Mouse (Mus musculus) intestine, embryonic 16.5 days (tissue): ENCODE data around the gene Med29. TPM values are rescaled to one million over a fixed set of nuclear protein-coding genes. Genes with fewer than 3 reads are reported as not detected.

Experiments used
- ATAC-seq: fragments of 200-750 bp; cut with Nextera tagmentation; 2 replicates; pipeline ENCODE4 v1.8.0; 2017; ENCODE audit warnings: moderate TSS enrichment, moderate library complexity
- H3K27ac ChIP-seq: fragments of 300-500 bp; sonication (generic); 2 replicates; pipeline ENCODE4 v1.5.1; 2014; ENCODE audit warnings: mild to moderate bottlenecking, low read length
- H3K27me3 ChIP-seq: fragments of 300-500 bp; sonication (generic); replicated peaks from 2 replicates; pipeline ENCODE4 v1.6.1; 2014; ENCODE audit warnings: low read length, control low read depth, mixed read lengths; ENCODE audit not compliant: control insufficient read depth, insufficient read depth
- H3K36me3 ChIP-seq: fragments of 300-500 bp; sonication (generic); 2 replicates; pipeline ENCODE4 v1.6.1; 2014; ENCODE audit warnings: low read length, control low read depth; ENCODE audit not compliant: control insufficient read depth, insufficient read depth
- H3K4me1 ChIP-seq: fragments of 300-500 bp; sonication (generic); 2 replicates; pipeline ENCODE4 v1.6.1; 2014; ENCODE audit warnings: low read length, control low read depth, mixed read lengths; ENCODE audit not compliant: control insufficient read depth, insufficient read depth
- H3K4me2 ChIP-seq: fragments of 300-500 bp; sonication (generic); 2 replicates; pipeline ENCODE4 v1.6.1; 2014; ENCODE audit warnings: low read depth, low read length, control low read depth
- H3K4me3 ChIP-seq: fragments of 300-500 bp; sonication (generic); 2 replicates; pipeline ENCODE4 v1.5.1; 2014; ENCODE audit warnings: mild to moderate bottlenecking, low read length
- H3K9ac ChIP-seq: fragments of 300-500 bp; sonication (generic); 2 replicates; pipeline ENCODE4 v1.6.1; 2014; ENCODE audit warnings: low read depth, low read length
- H3K9me3 ChIP-seq: fragments of 300-500 bp; sonication (generic); 2 replicates; pipeline ENCODE4 v1.6.1; 2016; ENCODE audit warnings: low read length, control low read depth; ENCODE audit not compliant: control insufficient read depth
- WGBS: fragments of 180-500 bp; shearing (Covaris S2); extraction: QIAGEN DNeasy Blood & Tissue Kit; methylation state at CpG from one replicate; pipeline ENCODE4 v1.1.7; 2014; 5-methylcytosine and 5-hydroxymethylcytosine counted together
- polyA plus RNA-seq: library from polyadenylated mRNA; unstranded; fragments of >200 nt; fragmentation: Nextera tagmentation; extraction: Ambion mirVana; gene quantifications from 2 replicates; pipeline ENCODE4 v1.2.1, GENCODE M21; 2015

Med29 gene
- polyA plus RNA-seq, 1 experiment from 2014 or later = 53.9 TPM

DNA sequence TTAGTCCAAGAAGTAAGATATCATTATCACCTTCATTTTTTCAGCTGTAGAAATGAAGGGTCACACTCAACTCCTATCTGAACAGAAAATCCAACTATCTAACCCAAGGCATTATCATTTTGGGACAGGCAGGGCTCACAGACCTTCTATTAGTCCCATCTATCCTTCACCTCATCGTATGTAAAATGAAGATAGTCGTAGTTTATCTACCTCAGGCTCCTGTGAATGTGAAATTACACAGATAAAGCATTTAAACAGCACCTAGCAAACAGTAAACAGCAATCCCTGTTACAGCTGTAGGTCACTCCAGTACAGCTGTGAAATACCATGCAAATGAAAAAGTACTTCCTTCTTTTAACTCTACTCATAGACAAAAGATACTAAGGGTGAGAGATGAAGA, 39.7 kb upstream of the Med29 start:
- no peak for ATAC-seq
- Histone ChIP-seq H3K4me3 (no peak overlapping the region), H3K9ac (no peak overlapping the region), H3K27ac (no peak overlapping the region), H3K4me1 (peaks cover 17% of the 10 kb centered on the region), H3K36me3 (peaks cover 4% of the 10 kb centered on the region; the same call in 1 of the 2 replicates), H3K4me2 (no peak overlapping the region), H3K27me3 (no peaks in the 10 kb centered on the region), H3K9me3 (no peaks in the 10 kb centered on the region)
- 87% methylated on average over 2 of the region's 2 CpGs for WGBS

GRCm38 (mm10) chr7:28430512-28430911, 38.0 kb upstream of the Med29 start:
- H3K9me3 ChIP-seq = no peaks in the 10 kb centered on the region
- no peaks in the 10 kb centered on the region for H3K27me3 ChIP-seq
- no peak for ATAC-seq
- no peak overlapping the region for H3K4me3 ChIP-seq
- no peak overlapping the region for H3K9ac ChIP-seq
- no peak overlapping the region for H3K27ac ChIP-seq
- peaks cover 17% of the 10 kb centered on the region for H3K4me1 ChIP-seq
- H3K4me2 ChIP-seq = no peak overlapping the region
- peaks cover 4% of the 10 kb centered on the region; the same call in 1 of the 2 replicates for H3K36me3 ChIP-seq
- WGBS = 69% methylated on average over 1 of the region's 1 CpGs

DNA sequence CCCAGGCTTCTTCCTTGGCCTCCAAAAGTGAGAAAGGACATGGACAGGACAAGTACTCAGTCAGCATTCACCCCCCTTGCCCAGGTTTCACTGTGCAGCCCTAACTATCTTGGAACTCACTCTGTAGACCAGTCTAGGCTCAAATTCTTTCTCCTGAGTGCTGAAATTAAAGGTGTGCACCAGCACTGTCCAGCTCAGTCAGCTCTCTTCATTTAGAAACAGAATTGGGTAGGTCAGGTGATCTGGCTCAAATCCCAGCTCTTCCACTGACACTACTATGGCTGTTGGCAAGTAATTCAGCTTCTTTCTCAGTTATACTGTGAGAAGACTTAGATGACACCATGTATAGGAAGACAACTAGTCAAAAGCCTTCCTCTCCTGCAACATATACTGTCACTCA, 35.2 kb upstream of the Med29 start:
- peaks cover 13% of the 10 kb centered on the region for H3K36me3 ChIP-seq
- H3K4me3 ChIP-seq = no peak overlapping the region
- H3K9me3 ChIP-seq = no peaks in the 10 kb centered on the region
- no peak overlapping the region for H3K27ac ChIP-seq
- no peak for ATAC-seq
- H3K27me3 ChIP-seq = no peaks in the 10 kb centered on the region
- H3K4me1 ChIP-seq = no peaks in the 10 kb centered on the region
- no peak overlapping the region for H3K9ac ChIP-seq
- H3K4me2 ChIP-seq = no peak overlapping the region

DNA sequence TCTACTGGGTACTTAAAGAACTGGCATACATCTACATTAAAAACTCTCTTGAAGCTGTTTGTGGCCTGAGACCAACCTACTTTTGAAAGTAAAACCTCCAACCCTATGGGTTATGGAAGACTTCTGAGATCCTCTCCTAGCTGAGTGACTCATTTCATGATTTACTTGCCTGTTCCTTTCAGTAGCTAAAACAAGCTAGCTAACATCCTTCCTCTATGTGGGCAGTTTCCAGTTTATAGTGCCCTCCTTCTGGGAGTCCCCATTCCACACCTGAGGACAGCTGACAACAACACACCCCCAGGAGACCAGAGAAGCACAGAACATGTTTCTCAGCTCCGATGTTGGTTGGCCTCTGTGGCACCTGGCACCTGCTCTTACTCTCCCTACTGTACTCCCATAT, 30.5 kb upstream of the Med29 start:
- H3K27me3 ChIP-seq = no peaks in the 10 kb centered on the region
- no peak for ATAC-seq
- WGBS = 97% methylated on average over 1 of the region's 1 CpGs

GRCm38 (mm10) chr7:28419416-28419815, 26.9 kb upstream of the Med29 start:
- Histone ChIP-seq H3K4me2 (no peak overlapping the region), H3K9me3 (no peaks in the 10 kb centered on the region), H3K36me3 (peaks cover 16% of the 10 kb centered on the region), H3K4me3 (no peak overlapping the region), H3K9ac (no peak overlapping the region), H3K4me1 (peaks cover 7% of the 10 kb centered on the region; the same call in 1 of the 2 replicates), H3K27me3 (no peaks in the 10 kb centered on the region), H3K27ac (no peak overlapping the region)
- WGBS = 88% methylated on average over 2 of the region's 2 CpGs
- no peak for ATAC-seq

More for the DNA sequence above, 30.5 kb upstream of the Med29 start:
- Histone ChIP-seq H3K9ac (no peak overlapping the region), H3K9me3 (no peaks in the 10 kb centered on the region), H3K4me1 (peaks cover 7% of the 10 kb centered on the region; the same call in 1 of the 2 replicates), H3K36me3 (peaks cover 12% of the 10 kb centered on the region), H3K27ac (no peak overlapping the region), H3K4me3 (no peak overlapping the region), H3K4me2 (no peak overlapping the region)

DNA sequence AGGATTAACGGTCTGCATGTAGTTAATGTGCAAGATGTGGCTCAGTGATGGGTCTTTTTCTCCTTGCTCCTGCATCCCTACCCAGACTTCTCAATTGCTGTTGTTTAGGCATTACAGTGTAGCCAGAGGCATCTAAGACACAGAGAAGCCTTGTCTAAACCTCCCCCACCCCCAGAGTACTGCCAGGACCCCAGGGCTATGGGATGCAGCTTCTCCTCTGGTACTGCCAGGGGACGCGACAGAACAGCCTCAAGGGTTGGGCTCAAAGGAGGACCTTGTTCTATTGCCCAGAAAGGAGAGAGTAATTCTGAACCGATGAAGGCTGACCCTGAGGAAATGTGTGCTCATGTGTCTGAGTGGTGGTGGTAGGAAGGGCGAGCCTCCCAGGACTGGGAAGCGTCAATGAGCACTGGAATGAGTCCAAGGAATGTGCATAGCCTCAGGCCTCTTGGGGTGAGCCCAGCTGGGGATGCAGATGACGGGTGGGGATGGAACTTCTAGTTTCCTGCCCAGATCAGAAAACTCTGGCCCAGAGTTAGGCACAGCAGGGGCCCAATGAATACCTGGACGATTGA, 25.7 kb upstream of the Med29 start:
- peak; percentile 71 for ATAC-seq
- 58% methylated on average over 8 of the region's 8 CpGs for WGBS

GRCm38 (mm10) chr7:28417368-28417767, 24.9 kb upstream of the Med29 start:
- Histone ChIP-seq H3K4me1 (peaks cover 7% of the 10 kb centered on the region; the same call in 1 of the 2 replicates), H3K9me3 (no peaks in the 10 kb centered on the region), H3K4me3 (no peak overlapping the region), H3K27me3 (no peaks in the 10 kb centered on the region), H3K36me3 (peaks cover 16% of the 10 kb centered on the region), H3K27ac (no peak overlapping the region), H3K4me2 (no peak overlapping the region), H3K9ac (no peak overlapping the region)
- no peak for ATAC-seq

More for the DNA sequence above, 25.7 kb upstream of the Med29 start:
- no peaks in the 10 kb centered on the region for H3K9me3 ChIP-seq
- H3K9ac ChIP-seq = no peak overlapping the region
- no peak overlapping the region for H3K4me3 ChIP-seq
- peak overlapping the region; percentile 31; the same call in 1 of the 2 replicates for H3K27ac ChIP-seq
- H3K4me1 ChIP-seq = peaks cover 7% of the 10 kb centered on the region; the same call in 1 of the 2 replicates
- H3K4me2 ChIP-seq = no peak overlapping the region
- no peaks in the 10 kb centered on the region for H3K27me3 ChIP-seq
- peaks cover 19% of the 10 kb centered on the region for H3K36me3 ChIP-seq

- H3K27me3 ChIP-seq = no peaks in the 10 kb centered on the region
- WGBS = 75% methylated on average over 4 of the region's 4 CpGs
- H3K4me3 ChIP-seq = no peak overlapping the region
- no peak for ATAC-seq
- no peak overlapping the region for H3K9ac ChIP-seq
- no peak overlapping the region for H3K27ac ChIP-seq
- no peak overlapping the region for H3K4me2 ChIP-seq
- no peaks in the 10 kb centered on the region for H3K9me3 ChIP-seq
- peaks cover 13% of the 10 kb centered on the region for H3K36me3 ChIP-seq
- peaks cover 3% of the 10 kb centered on the region; the same call in 1 of the 2 replicates for H3K4me1 ChIP-seq
These were observed 20.3 kb upstream of the Med29 start for GRCm38 (mm10) chr7:28412826-28413225.

- peaks cover 19% of the 10 kb centered on the region for H3K36me3 ChIP-seq
- H3K4me2 ChIP-seq = no peak overlapping the region
- peaks cover 3% of the 10 kb centered on the region; the same call in 1 of the 2 replicates for H3K4me1 ChIP-seq
- 62% methylated on average over 3 of the region's 3 CpGs for WGBS
- peak overlapping the region; percentile 42 for H3K27ac ChIP-seq
- ATAC-seq = peak; percentile 81
- H3K27me3 ChIP-seq = no peaks in the 10 kb centered on the region
- no peak overlapping the region for H3K9ac ChIP-seq
- H3K9me3 ChIP-seq = no peaks in the 10 kb centered on the region
- H3K4me3 ChIP-seq = no peak overlapping the region
These were observed 18.4 kb upstream of the Med29 start for GRCm38 (mm10) chr7:28410841-28411475.
